Mouse (Mus musculus) cerebellum, adult 9-11 months (tissue): Measurements from ENCODE around the gene Abce1.

Source experiments
- DNase-seq: peaks from one replicate; pipeline ENCODE4 v3.0.0; 2022

Gene Abce1

GRCm38 (mm10) chr8:79639586-79640451 lies 71.7 kb downstream of the Abce1 start, which contains the start of gene Otud4:
Otud4 (plus strand) TSS chr8:79639618.
- DNase-seq: peak; percentile 66

- DNase-seq: peak; percentile 99
Observed at GRCm38 (mm10) chr8:79638707-79639549, 72.6 kb downstream of the Abce1 start.

- DNase-seq: peak; percentile 56
Observed at GRCm38 (mm10) chr8:79638001-79638706, 73.4 kb downstream of the Abce1 start.

GRCm38 (mm10) chr8:79637237-79637636 lies 74.3 kb downstream of the Abce1 start:
- no peak for DNase-seq

GRCm38 (mm10) chr8:79636151-79636550 lies 75.4 kb downstream of the Abce1 start:
- DNase-seq: no peak

GRCm38 (mm10) chr8:79635491-79635890 lies 76.0 kb downstream of the Abce1 start:
- DNase-seq: no peak
